Mouse (Mus musculus) kidney, postnatal 0 days (tissue): Measurements from ENCODE around the gene Corin. TPM values are rescaled to one million over a fixed set of nuclear protein-coding genes. Genes with fewer than 3 reads are reported as not detected.

Experiments
- ATAC-seq: fragments of 200-750 bp; cut with Nextera tagmentation; replicated peaks from 2 replicates; pipeline ENCODE4 v1.8.0; 2017; ENCODE audit warnings: low read depth, moderate number of reproducible peaks, moderate TSS enrichment, moderate library complexity; ENCODE audit not compliant: low FRiP score
- DNase-seq: peaks from one replicate; pipeline ENCODE4 v3.0.0-alpha.2; 2016; ENCODE audit warnings: low spot score
- H3K27ac ChIP-seq: fragments of 300-500 bp; sonication (generic); 2 replicates; pipeline ENCODE4 v1.5.1; 2014; ENCODE audit warnings: mild to moderate bottlenecking
- H3K27me3 ChIP-seq: fragments of 300-500 bp; sonication (generic); 2 replicates; pipeline ENCODE4 v1.6.1; 2014; ENCODE audit warnings: low read length, mixed read lengths; ENCODE audit not compliant: insufficient read depth
- H3K36me3 ChIP-seq: fragments of 300-500 bp; sonication (generic); 2 replicates; pipeline ENCODE4 v1.6.1; 2014; ENCODE audit warnings: low read length, mixed read lengths; ENCODE audit not compliant: insufficient read depth
- H3K4me1 ChIP-seq: fragments of 300-500 bp; sonication (generic); replicated peaks from 2 replicates; pipeline ENCODE4 v1.6.1; 2014; ENCODE audit warnings: antibody characterized with exemption, low read length, mixed read lengths; ENCODE audit not compliant: insufficient read depth
- H3K4me2 ChIP-seq: fragments of 300-500 bp; sonication (generic); 2 replicates; pipeline ENCODE4 v1.6.1; 2014; ENCODE audit warnings: mild to moderate bottlenecking, low read length, moderate library complexity, mixed read lengths
- H3K4me3 ChIP-seq: fragments of 300-500 bp; sonication (generic); replicated peaks from 2 replicates; pipeline ENCODE4 v1.5.1; 2014; ENCODE audit warnings: low read depth, low read length
- H3K9ac ChIP-seq: fragments of 300-500 bp; sonication (generic); 2 replicates; pipeline ENCODE4 v1.6.1; 2014; ENCODE audit warnings: low read depth, low read length
- H3K9me3 ChIP-seq: fragments of 300-500 bp; sonication (generic); replicated peaks from 2 replicates; pipeline ENCODE4 v1.6.1; 2016; ENCODE audit warnings: low read length, inconsistent platforms, mixed read lengths
- CTCF ChIP-seq: IDR thresholded peaks from 2 replicates; pipeline ENCODE4 v1.5.1; 2016; ENCODE audit warnings: antibody characterized with exemption, low read depth, mild to moderate bottlenecking, moderate library complexity
- whole genome bisulfite sequencing: fragments of 180-500 bp; shearing (Covaris S2); extraction: QIAGEN DNeasy Blood & Tissue Kit; methylation state at CpG from one replicate; pipeline ENCODE4 v1.1.7; 2014; 5-methylcytosine and 5-hydroxymethylcytosine counted together
- polyA plus RNA-seq: library from polyadenylated mRNA; unstranded; fragments of >200 nt; fragmentation: Nextera tagmentation; extraction: Ambion mirVana; gene quantifications from 2 replicates; pipeline ENCODE4 v1.2.1, GENCODE M21; 2015

The Corin gene
- polyA plus RNA-seq, 1 experiment from 2014 or later: 14.2 TPM

DNA sequence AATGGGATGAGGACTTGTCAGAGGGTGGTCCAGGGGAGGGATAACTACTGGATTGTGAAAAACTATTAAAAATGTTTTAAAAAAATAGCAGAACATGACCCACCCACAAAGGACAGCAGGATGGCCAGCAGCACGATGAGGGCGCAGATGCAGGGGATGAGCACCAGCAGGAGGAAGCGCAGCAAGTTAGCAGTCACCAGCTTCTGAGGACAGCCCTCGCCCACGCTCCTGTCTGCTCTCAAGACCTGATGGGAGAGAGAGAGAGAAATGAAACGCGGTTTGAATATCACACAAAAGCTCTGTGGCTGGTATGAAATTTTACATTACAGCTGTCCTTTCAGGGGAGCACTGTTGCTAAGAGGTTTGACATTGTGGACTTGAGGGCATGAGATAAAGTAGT, 32.5 kb downstream of the Corin start:
- H3K9me3 ChIP-seq: no peaks in the 10 kb centered on the region
- DNase-seq (no peak), ATAC-seq (no peak)
- 63% methylated on average over 7 of the region's 7 CpGs for WGBS
- H3K4me3 ChIP-seq: no peak overlapping the region
- TF ChIP-seq CTCF: no peak
- H3K27me3 ChIP-seq: no peaks in the 10 kb centered on the region
- H3K36me3 ChIP-seq: no peaks in the 10 kb centered on the region
- no peak overlapping the region for H3K27ac ChIP-seq
- no peaks in the 10 kb centered on the region for H3K4me1 ChIP-seq
- H3K9ac ChIP-seq: no peak overlapping the region
- no peak overlapping the region for H3K4me2 ChIP-seq

DNA sequence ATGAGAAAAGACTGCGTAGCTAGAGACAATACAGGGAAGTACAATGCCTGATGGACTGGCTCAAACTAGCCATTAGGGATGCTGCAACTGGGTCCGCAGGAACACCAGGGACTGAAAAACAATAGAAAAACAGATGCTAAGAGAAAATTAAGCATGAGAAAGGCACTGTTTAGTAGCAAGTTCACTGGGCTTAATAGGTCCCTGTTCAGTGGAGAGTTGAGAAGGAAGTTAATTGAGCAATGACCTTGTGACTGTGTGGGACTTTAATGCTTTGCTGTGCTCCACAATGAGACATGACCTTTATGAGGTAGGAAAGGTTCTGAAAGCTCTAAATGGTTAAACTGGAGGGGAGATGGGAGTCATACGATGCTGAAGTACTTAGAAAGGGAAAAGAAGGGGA, 39.3 kb downstream of the Corin start:
- H3K4me2 ChIP-seq: no peak overlapping the region
- DNase-seq: no peak
- H3K9me3 ChIP-seq: no peaks in the 10 kb centered on the region
- no peak overlapping the region for H3K9ac ChIP-seq
- H3K27ac ChIP-seq: no peak overlapping the region
- TF ChIP-seq CTCF: no peak
- no peaks in the 10 kb centered on the region for H3K36me3 ChIP-seq
- H3K4me1 ChIP-seq: no peaks in the 10 kb centered on the region
- no peak overlapping the region for H3K4me3 ChIP-seq
- ATAC-seq: no peak
- H3K27me3 ChIP-seq: no peaks in the 10 kb centered on the region
- 51% methylated on average over 3 of the region's 3 CpGs for WGBS

DNA sequence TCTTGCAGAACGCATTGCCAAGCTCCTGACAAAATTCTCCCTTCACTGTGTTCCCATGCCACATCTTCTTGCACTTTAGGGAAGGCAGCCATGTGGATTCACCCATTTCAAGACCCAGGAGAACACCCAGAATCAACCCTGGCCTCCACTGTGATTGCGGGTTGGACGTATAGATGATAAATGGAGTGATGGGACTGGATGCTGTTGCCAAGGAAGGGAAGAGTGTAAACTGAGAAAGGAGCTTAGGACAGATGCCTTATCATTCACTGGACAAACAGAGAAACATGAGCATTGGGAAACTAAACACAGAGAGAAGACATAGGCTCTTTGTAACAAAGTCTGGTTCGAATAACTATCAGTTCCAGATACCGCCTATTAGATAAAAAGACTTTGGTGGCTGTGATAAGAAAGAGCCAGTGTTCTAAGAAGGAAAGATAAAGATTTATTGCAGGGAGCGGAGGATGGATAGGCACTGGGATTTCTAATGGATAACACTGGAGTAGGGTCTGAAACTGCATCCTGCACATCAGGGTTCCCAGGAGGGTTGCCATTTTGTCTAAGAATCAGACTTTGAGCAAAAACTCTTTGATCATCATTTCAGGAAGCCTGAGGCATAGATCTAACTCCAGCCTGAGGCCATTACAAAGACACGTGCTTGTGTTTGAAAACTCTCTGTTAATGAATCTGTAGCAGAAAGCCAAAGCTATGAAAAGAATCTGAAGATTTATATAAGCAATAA, 44.7 kb downstream of the Corin start:
- TF ChIP-seq CTCF: no peak
- ATAC-seq: no peak
- 70% methylated on average over 7 of the region's 7 CpGs for WGBS

DNA sequence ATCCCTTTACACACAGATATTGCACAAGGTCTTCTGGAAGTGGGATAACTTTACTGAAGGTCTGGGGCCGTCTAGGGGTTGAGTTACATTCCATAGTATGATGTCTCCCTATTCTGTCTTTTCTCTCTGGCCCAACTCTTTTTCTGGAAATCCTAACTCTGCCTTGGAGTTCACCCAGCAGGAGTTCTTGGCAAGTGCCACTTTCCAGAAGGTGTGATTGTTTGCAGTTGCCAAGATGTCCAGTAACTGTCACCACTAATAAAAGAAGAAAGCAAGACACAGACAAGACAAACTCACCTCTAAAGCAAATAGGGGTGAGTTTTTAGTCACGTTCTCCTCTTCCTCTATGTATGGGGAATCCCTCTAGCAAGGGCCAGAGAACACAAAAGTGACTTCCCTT, 50.6 kb downstream of the Corin start:
- Histone ChIP-seq H3K9ac (no peak overlapping the region), H3K27ac (no peak overlapping the region), H3K4me1 (no peaks in the 10 kb centered on the region), H3K4me3 (no peak overlapping the region), H3K4me2 (no peak overlapping the region), H3K9me3 (no peaks in the 10 kb centered on the region), H3K36me3 (no peaks in the 10 kb centered on the region), H3K27me3 (no peaks in the 10 kb centered on the region)
- DNase-seq (no peak), ATAC-seq (no peak)
- 49% methylated on average over 2 of the region's 2 CpGs for WGBS
- TF ChIP-seq CTCF: no peak

More for the DNA sequence above, 44.7 kb downstream of the Corin start:
- no peak overlapping the region for H3K4me3 ChIP-seq
- H3K9me3 ChIP-seq: no peaks in the 10 kb centered on the region
- H3K27me3 ChIP-seq: no peaks in the 10 kb centered on the region
- no peaks in the 10 kb centered on the region for H3K36me3 ChIP-seq
- H3K9ac ChIP-seq: no peak overlapping the region
- no peak overlapping the region for H3K27ac ChIP-seq
- no peaks in the 10 kb centered on the region for H3K4me1 ChIP-seq
- no peak overlapping the region for H3K4me2 ChIP-seq
- no peak for DNase-seq

DNA sequence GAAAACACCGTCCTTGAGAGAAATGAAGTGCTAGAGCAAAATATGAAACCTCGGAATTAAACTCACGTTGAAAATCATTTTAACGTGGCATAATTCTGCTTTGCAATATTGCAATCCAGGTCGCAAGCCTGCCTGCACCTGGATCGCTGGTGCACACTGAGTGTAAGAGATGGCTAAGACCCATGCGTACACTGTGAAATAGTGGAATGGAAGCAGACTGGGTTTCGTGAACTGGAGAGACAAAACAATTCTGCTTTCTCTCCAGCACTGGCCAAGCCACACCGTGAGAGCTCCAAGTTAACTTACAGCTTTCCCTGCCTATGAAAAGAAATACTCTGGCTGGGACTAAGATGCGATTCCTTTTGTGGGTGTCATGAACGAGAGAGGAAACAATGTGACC, 51.1 kb downstream of the Corin start:
- DNase-seq (no peak), ATAC-seq (no peak)
- no peaks in the 10 kb centered on the region for H3K27me3 ChIP-seq
- no peaks in the 10 kb centered on the region for H3K4me1 ChIP-seq
- no peak overlapping the region for H3K9ac ChIP-seq
- no peak overlapping the region for H3K4me2 ChIP-seq
- WGBS: 90% methylated on average over 11 of the region's 11 CpGs
- no peak overlapping the region for H3K27ac ChIP-seq
- no peak overlapping the region for H3K4me3 ChIP-seq
- no peak for TF ChIP-seq CTCF
- H3K36me3 ChIP-seq: no peaks in the 10 kb centered on the region
- H3K9me3 ChIP-seq: no peaks in the 10 kb centered on the region

DNA sequence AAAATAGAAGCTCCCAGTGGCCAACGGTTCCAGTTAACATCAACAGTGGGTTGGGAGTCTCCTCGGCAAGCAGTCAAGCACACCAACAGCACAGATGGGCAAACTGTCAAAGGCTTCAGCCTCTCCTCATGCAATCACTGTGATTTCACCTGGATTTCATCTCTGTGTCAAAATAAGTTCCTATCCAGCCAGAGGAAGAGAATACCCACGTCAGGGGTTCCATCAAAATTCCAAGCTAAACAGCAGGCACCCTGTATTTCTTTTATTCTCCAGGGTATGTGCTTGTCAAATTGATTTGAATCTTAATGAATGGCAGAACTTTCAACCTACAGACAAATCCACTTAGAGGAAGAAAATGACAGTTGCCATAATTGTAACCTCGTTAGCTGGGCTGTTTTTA, 51.5 kb downstream of the Corin start:
- WGBS: 82% methylated on average over 4 of the region's 4 CpGs
- Histone ChIP-seq H3K9me3 (no peaks in the 10 kb centered on the region), H3K36me3 (no peaks in the 10 kb centered on the region), H3K4me3 (no peak overlapping the region), H3K27ac (no peak overlapping the region), H3K4me1 (no peaks in the 10 kb centered on the region), H3K27me3 (no peaks in the 10 kb centered on the region), H3K9ac (no peak overlapping the region), H3K4me2 (no peak overlapping the region)
- DNase-seq (no peak), ATAC-seq (no peak)
- TF ChIP-seq CTCF: no peak

DNA sequence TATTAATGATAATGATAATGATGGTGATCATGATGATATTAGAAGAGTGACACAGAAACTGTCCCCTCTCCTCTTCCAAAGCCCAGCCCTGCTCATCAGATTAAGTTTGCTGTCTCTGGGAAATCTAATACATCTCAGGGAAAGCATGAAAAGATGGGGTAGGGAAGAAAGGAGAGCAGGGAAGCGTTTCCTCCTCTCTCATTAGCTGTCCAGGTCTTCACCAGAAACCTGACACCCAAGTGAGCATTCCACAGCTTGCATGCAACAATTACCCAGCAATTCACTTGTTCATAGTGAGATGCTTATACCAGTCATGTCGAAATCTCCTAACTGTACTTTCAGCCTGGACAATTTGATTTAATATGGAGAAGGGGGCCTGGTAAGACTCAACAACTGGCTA, 55.4 kb downstream of the Corin start:
- ATAC-seq (peak; percentile 40; the same call in 1 of the 2 replicates), DNase-seq (peak; percentile 70)
- Histone ChIP-seq H3K9ac (no peak overlapping the region), H3K9me3 (no peaks in the 10 kb centered on the region), H3K4me2 (no peak overlapping the region), H3K27me3 (no peaks in the 10 kb centered on the region), H3K4me1 (no peaks in the 10 kb centered on the region), H3K4me3 (no peak overlapping the region), H3K27ac (no peak overlapping the region), H3K36me3 (no peaks in the 10 kb centered on the region)
- 33% methylated on average over 2 of the region's 2 CpGs for WGBS
- TF ChIP-seq CTCF: no peak
